Mouse (Mus musculus) embryonic fibroblast, embryonic 13.5 days (primary cell): ENCODE data around the gene Map3k12.

ENCODE experiments used
- CTCF ChIP-seq: IDR thresholded peaks from 2 replicates; pipeline ENCODE4 v1.5.1; 2011; ENCODE audit warnings: mild to moderate bottlenecking, control low read depth, low read length, moderate library complexity, borderline replicate concordance; ENCODE audit not compliant: insufficient read depth
- POLR2A ChIP-seq: IDR thresholded peaks from 2 replicates; pipeline ENCODE4 v1.6.1; 2011; ENCODE audit warnings: low read depth, mild to moderate bottlenecking, control low read depth, low read length, moderate library complexity

GRCm38 (mm10) chr15:102468675-102469370, 48.0 kb downstream of the Map3k12 start:
- no peak for TF ChIP-seq CTCF
- TF ChIP-seq POLR2A, result no peak
